16 mouse cellular contexts compared by ENCODE assay signal in genomic region chr2:91989750-91990149, GRCm38 (mm10). TPM values are rescaled to one million over a fixed set of nuclear protein-coding genes. Genes with fewer than 3 reads are reported as not detected.
DNase-seq lines count a peak whose midpoint lies in the region; ATAC-seq and TF ChIP-seq lines count a peak whose summit lies in the region.
"Had no signal": no experiment of that assay in that cellular context is flagged by ENCODE, and none has a peak within 500 bp of the region (broad histone marks: within the 10 kb centered on the region; RNA-seq: fewer than 3 reads in every experiment).

No protein-coding gene starts in this region.

- H3K36me3 ChIP-seq in liver, adult 2 months (ENCODE audit: control insufficient read depth, insufficient read depth, low read length) = no peaks in the 10 kb centered on the region
- 0 out of 2 replicates have a peak, but pooled peaks cover 3% of the 10 kb centered on the region for H3K36me3 ChIP-seq in liver, embryonic 11.5 days (ENCODE audit: control insufficient read depth, insufficient read depth, low read length)
- H3K36me3 ChIP-seq: embryonic facial prominence, embryonic 10.5 days; midbrain, embryonic 12.5 days; neural tube, embryonic 12.5 days had no signal

- no peak for DNase-seq in cerebellum, adult 2 months
- DNase-seq in cerebellum, postnatal 25 days = no peak
- no peak for DNase-seq in liver, adult 2 months (ENCODE audit: extremely low read depth, low read depth, low spot score)
- DNase-seq in liver, embryonic 11.5 days (ENCODE audit: low spot score) = no peak
- peak; percentile 36 for DNase-seq in A20 (ENCODE audit: low read depth, low spot score)
- peak; percentile 79 for DNase-seq in ZHBTc4 (ENCODE audit: low read depth, low spot score)
- no peak for DNase-seq in urinary bladder, postnatal 4 days (ENCODE audit: low spot score in 2 of 2)
- DNase-seq in spleen, postnatal 36 days (ENCODE audit: low spot score in 2 of 2) = no peak
- DNase-seq: cerebellum, adult 9-10 months; lung, adult 18-20 months had no signal

- TF ChIP-seq CTCF in cerebellum, adult 2 months (IDR thresholded peaks at IDR 0.05; ENCODE audit: borderline replicate concordance, insufficient read depth, low read depth, low read length) = peak; percentile 32; the same call in 1 of the 2 replicates
- peak; percentile 36; the same call in 1 of the 2 replicates for TF ChIP-seq CTCF in liver, adult 2 months (IDR thresholded peaks at IDR 0.05; ENCODE audit: low read depth, low read length)

- H3K9ac ChIP-seq in liver, adult 2 months (ENCODE audit: low read depth, low read length) = no peak overlapping the region
- H3K9ac ChIP-seq in liver, embryonic 11.5 days (ENCODE audit: low read depth, low read length) = no peak overlapping the region
- H3K9ac ChIP-seq: heart, embryonic 15.5 days; midbrain, embryonic 12.5 days; neural tube, embryonic 12.5 days had no signal

- H3K4me3 ChIP-seq in cerebellum, adult 2 months (replicated peaks; ENCODE audit: insufficient read depth, low read depth, low read length) = no peak overlapping the region
- no peak overlapping the region for H3K4me3 ChIP-seq in liver, adult 2 months (ENCODE audit: insufficient read depth, low read depth, low read length)
- no peak overlapping the region for H3K4me3 ChIP-seq in liver, embryonic 11.5 days (ENCODE audit: low read depth, low read length)
- H3K4me3 ChIP-seq: embryonic facial prominence, embryonic 10.5 days; heart, embryonic 15.5 days; midbrain, embryonic 12.5 days; neural tube, embryonic 12.5 days had no signal

- H3K4me2 ChIP-seq in liver, embryonic 11.5 days = no peak overlapping the region
- H3K4me2 ChIP-seq: heart, embryonic 15.5 days; midbrain, embryonic 12.5 days; neural tube, embryonic 12.5 days had no signal

- H3K9me3 ChIP-seq in liver, embryonic 11.5 days (ENCODE audit: control insufficient read depth, low read length) = peaks cover 2% of the 10 kb centered on the region; the same call in 1 of the 2 replicates
- H3K9me3 ChIP-seq: embryonic facial prominence, embryonic 10.5 days; heart, embryonic 15.5 days; midbrain, embryonic 12.5 days; neural tube, embryonic 12.5 days had no signal

- ATAC-seq in liver, embryonic 11.5 days (replicated peaks; ENCODE audit: low FRiP score) = no peak
- ATAC-seq: hindbrain, embryonic 16.5 days had no signal

- H3K79me2 ChIP-seq in liver, adult 2 months (ENCODE audit: control insufficient read depth, insufficient read depth, low read length) = no peaks in the 10 kb centered on the region

- no peaks in the 10 kb centered on the region for H3K4me1 ChIP-seq in cerebellum, adult 2 months (ENCODE audit: control insufficient read depth, insufficient read depth, low read length)
- H3K4me1 ChIP-seq in liver, adult 2 months (ENCODE audit: control insufficient read depth, insufficient read depth, low read length) = no peaks in the 10 kb centered on the region
- H3K4me1 ChIP-seq in liver, embryonic 11.5 days (replicated peaks; ENCODE audit: control insufficient read depth, insufficient read depth, low read length) = peaks cover 10% of the 10 kb centered on the region

- no peak overlapping the region for H3K27ac ChIP-seq in cerebellum, adult 2 months (ENCODE audit: insufficient read depth, low read length)
- H3K27ac ChIP-seq in liver, adult 2 months (replicated peaks; ENCODE audit: insufficient read depth, low read depth, low read length) = no peak overlapping the region
- H3K27ac ChIP-seq in liver, embryonic 11.5 days (ENCODE audit: low read depth, low read length) = no peak overlapping the region
- H3K27ac ChIP-seq: embryonic facial prominence, embryonic 10.5 days; heart, embryonic 15.5 days; midbrain, embryonic 12.5 days; neural tube, embryonic 12.5 days had no signal

- TF ChIP-seq POLR2A in cerebellum, adult 2 months (IDR thresholded peaks at IDR 0.05; ENCODE audit: borderline replicate concordance, insufficient read depth, low read length) = no peak
- TF ChIP-seq POLR2A in liver, adult 2 months (IDR thresholded peaks at IDR 0.05; ENCODE audit: extremely low read depth, insufficient read depth, low read length) = no peak

- H3K27me3 ChIP-seq in cerebellum, adult 2 months (ENCODE audit: control insufficient read depth, insufficient read depth, low read length) = no peaks in the 10 kb centered on the region
- no peaks in the 10 kb centered on the region for H3K27me3 ChIP-seq in liver, adult 2 months (ENCODE audit: control insufficient read depth, insufficient read depth, low read length)
- H3K27me3 ChIP-seq in liver, embryonic 11.5 days (replicated peaks; ENCODE audit: control insufficient read depth, insufficient read depth, low read length) = no peaks in the 10 kb centered on the region
- H3K27me3 ChIP-seq: heart, embryonic 15.5 days; neural tube, embryonic 12.5 days had no signal

RNA-seq across cellular contexts. Expression of gene Dgkz, which starts 14.1 kb away (rescaled TPM):
- 716 and 832 TPM in 2 replicates for polyA plus RNA-seq in cerebellum, adult 2 months (2012; rRNA removed)
- total RNA-seq in liver, adult 2 months (2014; rRNA removed) = 13.2 and 23.6 TPM in 2 replicates
- polyA plus RNA-seq in liver, adult 2 months (2012; rRNA removed) = 43.2 and 59.5 TPM in 2 replicates
- 81.4 and 85.9 TPM in 2 replicates for polyA plus RNA-seq in liver, embryonic 11.5 days (2014; fragmentation: Nextera tagmentation; extraction: Ambion mirVana)

RNA-seq across cellular contexts. Expression of gene Creb3l1, which starts 34.6 kb away (rescaled TPM):
- polyA plus RNA-seq in cerebellum, adult 2 months (2012; rRNA removed) = 1.3 and 1.7 TPM in 2 replicates
- 0.18 and 0.20 TPM in 2 replicates for total RNA-seq in liver, adult 2 months (2014; rRNA removed)
- polyA plus RNA-seq in liver, adult 2 months (2012; rRNA removed) = 0.40 and 0.68 TPM in 2 replicates
- 5.7 and 6.1 TPM in 2 replicates for polyA plus RNA-seq in liver, embryonic 11.5 days (2014; fragmentation: Nextera tagmentation; extraction: Ambion mirVana)

RNA-seq across cellular contexts. Expression of gene Gm9821, which starts 44.2 kb away (rescaled TPM):
- polyA plus RNA-seq in cerebellum, adult 2 months (2012; rRNA removed) = not detected in 2 replicates
- total RNA-seq in liver, adult 2 months (2014; rRNA removed) = not detected in 2 replicates
- polyA plus RNA-seq in liver, adult 2 months (2012; rRNA removed) = not detected in 2 replicates
- polyA plus RNA-seq in liver, embryonic 11.5 days (2014; fragmentation: Nextera tagmentation; extraction: Ambion mirVana) = 3.7 and 4.8 TPM in 2 replicates
- total RNA-seq: left cerebral cortex, postnatal 25 days had no signal

RNA-seq across cellular contexts. Expression of gene Mdk, which starts 57.7 kb away (rescaled TPM):
- polyA plus RNA-seq in cerebellum, adult 2 months (2012; rRNA removed) = 77.8 and 78.9 TPM in 2 replicates
- total RNA-seq in liver, adult 2 months (2014; rRNA removed) = not detected in 2 replicates
- 0.50 and 0.56 TPM in 2 replicates for polyA plus RNA-seq in liver, adult 2 months (2012; rRNA removed)
- 461 and 501 TPM in 2 replicates for polyA plus RNA-seq in liver, embryonic 11.5 days (2014; fragmentation: Nextera tagmentation; extraction: Ambion mirVana)

Comparison
In these comparisons a context has a peak if more than half of its experiments do, and no peak if none do; other contexts are left out.
1. DNase-seq: peak in A20 (single experiment) and ZHBTc4 (single experiment); none in cerebellum, adult 2 months (0 of 2), cerebellum, postnatal 25 days (0 of 2), liver, adult 2 months (single experiment), liver, embryonic 11.5 days (single experiment), urinary bladder, postnatal 4 days (0 of 2) and spleen, postnatal 36 days (0 of 2).